Mouse (Mus musculus) kidney, adult 11 months (tissue): ENCODE data around the gene Cct3.
"Not testable (repeated sequence)": the region's sequence is repeated elsewhere in the genome, so short reads cannot be mapped to it uniquely, and the experiment has no call there.

Experiments used
- DNase-seq: peaks from one replicate; pipeline ENCODE4 v3.0.0; 2022

Gene Cct3

GRCm38 (mm10) chr3:88296561-88297318 is at the start of gene Cct3, which contains the start of gene Tsacc:
Gene Cct3 (plus strand): TSS chr3:88297116.
Gene Tsacc (minus strand): TSS chr3:88296999.
- DNase-seq: peak; percentile 99

DNA sequence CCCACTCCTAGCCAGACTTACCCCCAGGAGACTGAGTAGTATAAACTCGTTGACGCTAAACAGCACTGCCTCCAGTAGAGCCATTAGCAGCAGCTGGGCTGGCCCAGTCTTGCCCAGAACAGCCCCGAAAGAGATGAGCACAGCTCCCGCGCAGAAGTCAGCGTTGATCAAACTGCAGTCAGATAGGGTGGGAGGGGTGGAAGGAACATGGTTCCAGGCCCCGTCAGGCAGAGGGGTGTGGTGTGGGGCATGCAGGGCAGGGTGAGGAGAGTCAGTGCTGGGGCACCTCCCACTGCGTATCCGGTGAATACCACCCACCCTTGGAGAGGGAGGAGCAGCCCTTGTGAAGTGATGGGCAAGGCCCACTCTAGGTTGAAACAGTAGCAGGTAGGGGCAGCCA is 49.2 kb upstream of the Cct3 start:
- DNase-seq: no peak

- no peak for DNase-seq
Observed at GRCm38 (mm10) chr3:88248406-88248805, 48.5 kb upstream of the Cct3 start.

DNA sequence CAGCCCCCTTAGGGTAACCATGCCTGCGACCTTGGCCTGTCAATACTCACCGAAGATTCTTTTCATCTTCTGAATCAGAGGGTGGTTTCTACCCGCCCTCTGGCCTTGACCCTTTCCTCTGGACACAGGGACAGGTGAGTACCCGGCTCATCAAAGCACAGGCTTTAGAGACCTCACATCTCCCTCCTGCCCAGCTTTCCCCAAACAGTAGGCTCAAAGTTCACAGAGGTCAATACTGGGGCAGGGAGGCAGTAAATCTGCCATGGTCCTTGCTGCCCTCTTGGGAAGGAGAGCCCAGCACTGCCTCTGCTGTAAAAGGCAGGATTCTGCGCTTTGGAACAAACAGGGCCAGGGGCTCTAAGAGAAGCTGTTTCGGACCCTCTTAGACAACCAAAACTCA is 44.2 kb upstream of the Cct3 start:
- no peak for DNase-seq

DNA sequence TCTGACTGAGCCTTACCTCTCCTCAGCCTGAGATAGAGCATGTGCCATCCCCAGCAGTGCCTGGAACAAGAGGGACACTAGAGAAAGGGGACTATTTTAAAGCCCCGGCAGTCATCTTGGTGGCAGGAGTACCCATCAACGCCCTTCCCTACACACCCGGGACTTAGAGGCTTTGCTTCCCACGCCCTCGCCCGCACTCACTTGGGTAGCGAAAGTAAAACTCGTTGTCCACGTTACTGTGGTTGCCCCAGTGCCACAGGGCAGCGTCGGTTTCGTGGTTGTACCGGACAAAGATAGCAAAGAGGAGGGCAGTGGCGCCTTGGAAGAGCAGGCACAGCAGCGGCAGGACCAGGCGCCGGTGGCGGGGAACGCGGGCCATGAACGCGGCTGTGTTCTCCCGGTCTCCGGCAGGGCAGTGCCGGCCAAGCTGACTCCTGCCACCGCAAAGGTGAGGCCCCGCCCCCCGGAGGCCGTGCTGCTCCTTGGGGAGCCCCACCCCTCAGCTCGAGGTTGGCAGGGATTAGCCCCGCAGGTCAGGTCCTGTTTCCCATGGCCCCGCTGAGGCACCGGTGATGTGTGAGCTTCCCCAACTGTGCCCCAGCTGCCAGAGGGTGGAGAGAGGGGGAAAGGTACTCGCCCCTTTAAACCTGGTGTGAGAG is 42.5 kb upstream of the Cct3 start, which contains the start of gene Rhbg:
Gene Rhbg, minus strand, starts transcription at position 442 of the 659 bp plus-strand sequence.
- DNase-seq: peak; percentile 77

- no peak for DNase-seq
Observed at GRCm38 (mm10) chr3:88255950-88256349, 41.0 kb upstream of the Cct3 start.

DNA sequence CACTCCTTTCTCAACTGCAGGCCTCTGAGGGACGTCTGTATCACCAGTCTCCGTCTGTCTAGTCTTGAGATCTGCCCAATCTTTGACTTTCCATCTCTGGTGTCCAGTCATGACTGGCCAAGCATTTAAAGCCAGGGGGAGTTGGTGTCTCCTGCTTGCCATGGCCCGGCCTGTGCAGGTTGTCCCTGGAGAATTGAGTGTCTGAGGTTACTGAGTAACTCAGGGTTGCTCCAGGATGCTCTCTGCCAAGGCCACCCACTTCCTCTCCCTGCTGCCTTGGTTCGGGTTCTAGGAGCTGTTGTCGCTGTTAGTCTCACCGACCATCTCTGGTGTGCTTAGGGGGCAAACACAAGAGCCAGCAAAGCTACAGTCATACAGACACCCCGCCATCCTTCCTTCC is 40.5 kb upstream of the Cct3 start:
- no peak for DNase-seq

DNA sequence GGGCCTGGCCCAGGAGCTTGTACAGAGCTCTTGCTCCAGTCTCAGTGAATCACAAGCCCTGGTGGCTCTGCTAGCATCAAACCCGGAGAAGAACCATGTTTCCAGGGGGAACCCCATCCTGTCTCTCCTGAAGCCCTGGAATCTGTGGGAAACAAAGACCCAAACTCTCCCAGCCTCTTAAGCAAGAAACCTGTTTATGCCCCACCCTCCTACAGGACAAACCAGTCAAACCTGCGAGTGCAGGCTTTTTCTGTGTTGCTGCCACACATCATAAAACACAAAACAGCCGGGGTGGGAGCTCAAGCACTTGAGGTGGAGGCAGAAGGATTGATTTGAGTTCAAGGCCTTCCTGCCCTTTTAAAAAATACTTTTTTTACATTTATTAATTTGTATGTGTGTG is 34.6 kb upstream of the Cct3 start:
- DNase-seq: no peak

DNA sequence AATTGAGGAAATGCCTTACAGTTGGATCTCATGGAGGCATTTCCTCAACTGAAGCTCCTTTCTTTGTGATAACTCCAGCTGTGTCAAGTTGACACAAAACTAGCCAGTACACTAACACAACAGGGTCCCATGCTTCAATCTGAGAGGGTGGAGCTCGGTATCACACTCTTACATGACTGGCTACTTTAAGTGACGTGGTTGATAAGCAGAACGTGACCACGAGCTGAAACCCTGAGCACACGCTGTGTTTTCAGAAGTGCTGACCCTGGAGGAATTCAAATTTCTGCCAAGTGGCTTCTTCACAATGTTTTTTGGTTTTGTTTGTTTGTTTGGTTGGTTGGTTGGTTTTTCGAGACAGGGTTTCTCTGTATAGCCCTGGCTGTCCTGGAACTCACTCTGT is 28.9 kb upstream of the Cct3 start:
- DNase-seq: not testable (repeated sequence)

DNA sequence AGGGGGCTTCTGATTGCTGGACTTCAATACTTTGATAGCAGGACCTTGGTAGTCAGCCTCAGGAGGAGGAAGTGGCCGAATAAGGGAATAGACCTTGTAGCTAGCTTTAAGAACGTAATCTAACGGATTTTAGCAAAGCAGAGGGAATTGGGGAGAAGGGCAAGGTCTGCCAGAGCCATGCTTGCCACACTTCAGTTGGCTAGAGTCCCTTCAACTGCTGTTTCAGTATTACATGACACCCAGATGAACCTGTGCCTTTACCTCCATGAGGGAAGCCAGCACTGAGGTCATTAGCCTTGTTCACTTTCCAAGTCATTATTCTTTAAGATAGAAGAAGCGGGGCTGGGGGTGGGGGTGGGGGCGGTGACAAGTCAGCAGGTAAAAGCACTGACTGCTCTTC is 27.9 kb upstream of the Cct3 start:
- no peak for DNase-seq

DNA sequence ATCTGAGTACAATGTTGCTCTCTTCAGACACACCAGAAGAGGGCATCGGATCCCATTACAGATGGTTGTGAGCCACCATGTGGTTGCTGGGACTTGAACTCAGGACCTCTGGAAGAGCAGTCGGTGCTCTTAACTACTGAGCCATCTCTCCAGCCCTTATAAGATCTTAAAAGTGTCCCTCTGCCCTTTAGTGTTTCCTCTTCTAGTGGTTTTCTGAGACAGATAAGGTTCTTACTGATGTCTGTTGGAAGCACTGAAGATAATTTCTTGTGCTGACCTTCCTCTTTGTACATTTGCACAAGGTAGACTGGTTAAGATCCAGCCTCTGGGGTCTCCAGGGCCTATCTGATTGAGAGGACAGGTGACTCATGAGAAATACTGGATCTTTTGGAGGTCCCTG is 25.6 kb upstream of the Cct3 start:
- not testable (repeated sequence) for DNase-seq

GRCm38 (mm10) chr3:88271859-88272258 is 25.1 kb upstream of the Cct3 start:
- DNase-seq: no peak

DNA sequence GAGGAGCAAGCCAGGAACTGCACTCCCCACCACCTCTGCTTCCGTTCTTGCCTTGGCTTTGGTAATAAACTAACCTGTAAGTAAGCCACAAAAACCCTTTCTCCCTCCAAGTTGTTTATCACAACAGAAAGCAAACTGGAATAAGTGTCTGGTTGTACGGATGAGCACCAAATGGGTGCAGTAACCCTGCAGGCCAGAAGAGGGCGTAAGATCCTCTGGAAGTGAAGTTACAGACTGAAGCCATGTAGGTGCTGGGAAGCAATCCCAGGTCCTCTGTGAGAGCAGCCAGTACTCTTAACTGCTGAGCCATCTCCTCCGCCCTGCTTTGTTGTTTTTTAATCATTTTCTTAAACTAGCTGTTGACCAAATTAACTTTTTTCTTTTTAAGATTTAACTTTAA is 22.9 kb upstream of the Cct3 start:
- no peak for DNase-seq

DNA sequence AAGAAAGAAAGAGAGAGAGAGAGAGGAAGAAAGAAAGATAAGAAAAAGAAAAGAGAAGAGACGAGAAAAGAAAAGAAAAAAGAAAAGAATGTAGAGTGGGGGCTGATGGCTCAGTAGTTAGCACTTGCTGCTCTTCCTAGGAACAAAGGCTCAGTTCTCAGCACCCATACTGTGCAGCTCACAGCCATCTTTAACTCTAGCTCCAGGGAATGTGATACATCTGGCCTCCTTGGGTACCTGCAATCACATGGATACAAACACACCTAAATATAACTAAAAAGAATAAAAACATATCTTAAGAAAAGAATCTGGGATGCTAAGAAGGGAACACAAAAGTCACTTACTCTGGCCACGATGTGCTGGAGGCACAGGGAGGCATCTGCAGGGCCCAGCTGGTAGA is 20.8 kb upstream of the Cct3 start:
- DNase-seq: no peak

GRCm38 (mm10) chr3:88276529-88277143 is 20.3 kb upstream of the Cct3 start:
- DNase-seq: no peak

DNA sequence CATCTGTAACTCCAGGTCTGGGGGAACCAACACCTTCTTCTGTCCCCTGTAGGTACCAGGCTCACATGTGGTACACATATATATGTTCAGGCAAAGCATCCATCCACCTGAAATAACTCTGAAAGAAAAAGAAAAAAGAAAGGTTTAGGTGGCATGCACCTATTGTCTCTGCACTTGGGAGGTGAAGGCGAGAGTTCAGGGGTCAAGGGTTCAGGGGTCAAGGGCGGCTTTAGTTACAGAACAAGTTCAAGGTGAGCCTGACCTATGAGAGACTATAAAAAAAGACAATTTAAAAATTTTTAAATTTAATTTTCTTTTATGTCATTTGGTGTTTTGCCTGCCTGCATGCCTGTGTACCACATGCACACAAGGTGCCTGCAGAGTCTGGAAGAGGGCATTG is 16.9 kb upstream of the Cct3 start:
- DNase-seq: no peak

DNA sequence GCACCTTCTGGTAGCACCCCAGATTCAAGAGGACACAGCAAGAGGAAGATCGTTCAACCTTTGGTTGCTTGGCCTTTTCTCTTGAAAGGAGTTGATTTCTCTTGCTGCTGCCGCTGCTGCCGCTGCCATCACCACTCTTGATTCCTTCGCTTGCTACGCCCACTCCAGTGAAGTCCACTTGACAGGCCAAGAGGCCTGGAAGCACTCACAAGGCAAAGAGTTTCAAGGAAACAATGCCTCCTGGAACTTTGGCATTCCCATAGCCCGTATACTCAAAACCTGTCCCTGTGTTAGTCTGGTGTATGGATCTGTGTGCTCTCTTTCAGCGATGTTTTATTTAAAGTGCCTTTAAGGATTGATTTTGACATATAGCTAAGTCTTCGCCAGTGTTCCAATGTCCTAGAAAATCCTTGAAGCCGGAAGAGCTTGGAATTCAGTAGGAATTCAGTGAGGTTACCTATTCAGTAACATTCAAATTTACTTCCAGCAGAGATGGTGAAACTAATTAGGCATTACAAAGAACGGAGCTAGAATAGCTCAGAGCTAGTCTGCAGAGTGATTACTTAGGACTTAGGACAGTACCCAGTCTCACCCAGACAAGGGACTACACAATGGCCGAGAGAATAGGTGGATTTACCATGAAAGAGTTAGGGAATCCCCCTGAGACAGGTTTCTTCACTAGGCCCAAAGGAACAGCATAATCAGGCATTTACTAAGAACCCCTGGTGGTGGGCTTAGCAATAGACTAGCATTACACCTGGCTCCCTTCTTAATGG is 15.6 kb upstream of the Cct3 start:
- not testable (repeated sequence) for DNase-seq

DNA sequence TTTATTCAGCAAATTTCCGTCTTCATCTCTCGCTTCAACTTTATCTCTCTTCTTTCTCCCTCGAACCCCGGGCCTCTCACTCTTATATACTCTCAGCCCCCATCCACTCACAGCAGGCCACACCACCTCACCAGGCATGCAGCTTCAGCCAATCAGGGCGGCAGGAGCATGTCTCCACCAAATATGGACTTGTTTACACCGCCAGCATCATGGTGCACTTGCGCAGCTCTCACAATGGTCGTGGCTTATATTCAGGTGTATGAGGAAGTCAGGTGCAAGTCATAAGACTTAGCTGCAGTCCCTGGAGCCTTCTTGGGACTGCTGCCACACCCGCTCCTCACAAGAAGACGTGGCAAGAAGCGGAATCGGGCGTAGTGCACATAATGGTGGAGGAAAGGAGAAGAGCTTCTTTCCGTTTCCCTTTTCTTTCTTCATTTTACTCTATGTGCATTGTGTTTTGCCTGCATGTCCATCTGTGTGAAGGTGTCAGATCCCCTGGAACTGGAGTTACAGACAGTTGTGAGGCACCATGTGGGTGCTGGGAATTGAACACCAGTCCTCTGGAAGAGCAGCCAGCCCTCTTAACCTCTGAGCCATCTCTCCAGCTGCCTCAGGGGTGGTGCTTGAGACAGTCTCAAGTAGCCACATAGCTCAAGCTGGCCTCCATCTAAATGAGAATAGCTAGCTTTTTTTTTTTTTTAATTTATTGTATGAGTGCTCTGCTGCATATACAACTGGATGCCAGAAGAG is 11.9 kb upstream of the Cct3 start:
- not testable (repeated sequence) for DNase-seq

- DNase-seq: not testable (repeated sequence)
Observed at GRCm38 (mm10) chr3:88285565-88285895, 11.4 kb upstream of the Cct3 start.

- no peak for DNase-seq
Observed at GRCm38 (mm10) chr3:88287110-88287509, 9.8 kb upstream of the Cct3 start, which contains the start of gene Gm38392. Gene Gm38392 (minus strand): TSS chr3:88287210.

DNA sequence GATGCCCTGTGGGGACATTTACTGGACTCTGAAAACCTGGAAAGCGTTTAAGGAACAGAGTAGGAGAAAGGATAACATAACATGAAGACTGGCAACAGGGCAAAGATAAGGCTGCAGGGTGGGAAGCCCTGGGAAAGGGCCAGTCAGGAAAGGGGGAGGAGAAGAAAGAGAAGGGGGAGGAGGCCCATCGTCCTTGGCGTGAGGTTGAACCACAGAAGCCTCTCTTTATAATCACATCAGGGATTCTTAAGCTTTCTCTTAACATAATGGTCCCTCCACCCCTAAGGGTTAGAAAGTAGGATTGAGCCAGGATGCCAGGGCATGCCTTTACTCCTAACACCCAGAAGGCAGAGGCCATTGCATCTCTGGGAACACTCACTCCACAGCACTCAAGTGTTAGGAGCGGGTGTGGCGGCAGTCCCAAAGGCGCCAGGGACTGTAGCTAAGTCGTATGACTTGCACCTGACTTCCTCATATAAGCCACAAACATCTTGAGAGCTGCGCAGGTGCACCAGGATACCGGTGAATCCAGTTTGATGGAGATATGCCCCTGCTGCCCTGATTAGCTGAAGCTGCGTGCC is 8.7 kb upstream of the Cct3 start:
- DNase-seq: not testable (repeated sequence)

GRCm38 (mm10) chr3:88291970-88292369 is 4.9 kb upstream of the Cct3 start:
- peak; percentile 20 for DNase-seq
